Mouse (Mus musculus) heart, embryonic 14.5 days (tissue): Measurements from ENCODE around the gene P2ry2. TPM values are rescaled to one million over a fixed set of nuclear protein-coding genes. Genes with fewer than 3 reads are reported as not detected.

Experiments
- ATAC-seq: fragments of 200-750 bp; cut with Nextera tagmentation; 2 replicates; pipeline ENCODE4 v1.8.0; 2017; ENCODE audit warnings: low read depth, moderate TSS enrichment; ENCODE audit not compliant: insufficient number of reproducible peaks, insufficient read depth, low FRiP score
- H3K27ac ChIP-seq, 2 experiments: fragments of 200-500 bp in 1 of 2; fragments of 300-500 bp in 1 of 2; sonication (generic) in 1 of 2; replicated peaks in 1 of 2; 2 replicates each; pipeline ENCODE4 v1.5.1; 2012 to 2014; ENCODE audit warnings: low read depth in 2 of 2, low read length in 2 of 2, control low read depth in 1 of 2, mild to moderate bottlenecking in 1 of 2, mixed read lengths in 1 of 2; ENCODE audit not compliant: control insufficient read depth in 1 of 2, insufficient read depth in 1 of 2
- H3K27me3 ChIP-seq: fragments of 300-500 bp; sonication (generic); 2 replicates; pipeline ENCODE4 v1.6.1; 2014; ENCODE audit warnings: mild to moderate bottlenecking, low read length, control low read depth; ENCODE audit not compliant: control insufficient read depth, insufficient read depth
- H3K36me3 ChIP-seq: fragments of 300-500 bp; sonication (generic); 2 replicates; pipeline ENCODE4 v1.6.1; 2014; ENCODE audit warnings: mild to moderate bottlenecking, control low read depth, low read length, mixed read lengths; ENCODE audit not compliant: control insufficient read depth, insufficient read depth
- H3K4me1 ChIP-seq, 2 experiments: fragments of 200-500 bp in 1 of 2; fragments of 300-500 bp in 1 of 2; sonication (generic) in 1 of 2; 2 replicates each; pipeline ENCODE4 v1.6.1; 2012 to 2014; ENCODE audit warnings: low read length in 2 of 2, control low read depth in 1 of 2, mixed read lengths in 1 of 2; ENCODE audit not compliant: control insufficient read depth in 2 of 2, insufficient read depth in 2 of 2
- H3K4me2 ChIP-seq: fragments of 300-500 bp; sonication (generic); 2 replicates; pipeline ENCODE4 v1.6.1; 2014; ENCODE audit warnings: mild to moderate bottlenecking, low read length
- H3K4me3 ChIP-seq, 2 experiments: fragments of 200-500 bp in 1 of 2; fragments of 300-500 bp in 1 of 2; sonication (generic) in 1 of 2; 2 replicates each; pipeline ENCODE4 v1.5.1; 2012 to 2014; ENCODE audit warnings: low read length in 2 of 2, mild to moderate bottlenecking in 2 of 2, control low read depth in 1 of 2, low read depth in 1 of 2, moderate library complexity in 1 of 2; ENCODE audit not compliant: control insufficient read depth in 1 of 2, insufficient read depth in 1 of 2
- H3K9ac ChIP-seq: fragments of 300-500 bp; sonication (generic); 2 replicates; pipeline ENCODE4 v1.6.1; 2014; ENCODE audit warnings: mild to moderate bottlenecking, low read length
- H3K9me3 ChIP-seq: fragments of 300-500 bp; sonication (generic); 2 replicates; pipeline ENCODE4 v1.6.1; 2016; ENCODE audit warnings: low read length, control low read depth; ENCODE audit not compliant: control insufficient read depth
- WGBS: fragments of 180-500 bp; shearing (Covaris S2); extraction: QIAGEN DNeasy Blood & Tissue Kit; methylation state at CpG from one replicate; pipeline ENCODE4 v1.1.7; 2014; 5-methylcytosine and 5-hydroxymethylcytosine counted together
- polyA plus RNA-seq: library from polyadenylated mRNA; unstranded; fragments of >200 nt; fragmentation: Nextera tagmentation; extraction: Ambion mirVana; gene quantifications from 2 replicates; pipeline ENCODE4 v1.2.1, GENCODE M21; 2014

The P2ry2 gene
- polyA plus RNA-seq, 1 experiment from 2014 or later, result 1.8 TPM

- ATAC-seq, result peak; percentile 69
- H3K4me2 ChIP-seq, result 0 out of 2 replicates have a peak overlapping the region, but pooled peaks have one; percentile 29
Measured at GRCm38 (mm10) chr7:100988092-100988491, 24.6 kb downstream of the P2ry2 start.

GRCm38 (mm10) chr7:100984452-100985395 is 27.9 kb downstream of the P2ry2 start:
- no peaks in the 10 kb centered on the region for H3K36me3 ChIP-seq
- no peak overlapping the region for H3K4me3 ChIP-seq
- no peaks in the 10 kb centered on the region for H3K27me3 ChIP-seq
- peaks cover 11 to 12% of the 10 kb centered on the region in 2 experiments for H3K4me1 ChIP-seq
- ATAC-seq, result no peak; the same call in 1 of the 2 replicates
- no peaks in the 10 kb centered on the region for H3K9me3 ChIP-seq
- no peak overlapping the region for H3K9ac ChIP-seq
- H3K27ac ChIP-seq, result no peak overlapping the region
- peak overlapping the region; percentile 20; the same call in 1 of the 2 replicates for H3K4me2 ChIP-seq
- 42% methylated on average over 21 of the region's 21 CpGs for WGBS

More at GRCm38 (mm10) chr7:100988092-100988491, 24.6 kb downstream of the P2ry2 start:
- WGBS, result 6% methylated on average over 9 of the region's 9 CpGs
- Histone ChIP-seq H3K4me3 (no peak overlapping the region), H3K36me3 (no peaks in the 10 kb centered on the region), H3K4me1 (peaks cover 13 to 23% of the 10 kb centered on the region in 2 experiments), H3K27me3 (no peaks in the 10 kb centered on the region), H3K27ac (peak overlapping the region in 1 of 2 experiments; percentile 59; a peak in 2 of 4 replicates), H3K9me3 (no peaks in the 10 kb centered on the region), H3K9ac (peak overlapping the region; percentile 44; the same call in 1 of the 2 replicates)

GRCm38 (mm10) chr7:100979175-100979574 is 33.5 kb downstream of the P2ry2 start:
- WGBS, result 22% methylated on average over 2 of the region's 2 CpGs
- peak overlapping the region; percentile 47 to 70 for H3K27ac ChIP-seq
- no peaks in the 10 kb centered on the region for H3K9me3 ChIP-seq
- peaks cover 17 to 22% of the 10 kb centered on the region in 2 experiments for H3K4me1 ChIP-seq
- H3K9ac ChIP-seq, result no peak overlapping the region
- H3K36me3 ChIP-seq, result no peaks in the 10 kb centered on the region
- ATAC-seq, result peak; percentile 83
- H3K4me3 ChIP-seq, result no peak overlapping the region
- H3K4me2 ChIP-seq, result 0 out of 2 replicates have a peak overlapping the region, but pooled peaks have one; percentile 21
- H3K27me3 ChIP-seq, result peaks cover 6% of the 10 kb centered on the region; the same call in 1 of the 2 replicates

GRCm38 (mm10) chr7:100978171-100978570 is 34.5 kb downstream of the P2ry2 start:
- H3K9ac ChIP-seq, result no peak overlapping the region
- H3K27me3 ChIP-seq, result peaks cover 15% of the 10 kb centered on the region
- no peaks in the 10 kb centered on the region for H3K36me3 ChIP-seq
- WGBS, result 80% methylated on average over 5 of the region's 5 CpGs
- H3K4me3 ChIP-seq, result no peak overlapping the region
- no peak overlapping the region; a peak in 1 of 4 replicates for H3K27ac ChIP-seq
- no peak for ATAC-seq
- peaks cover 24 to 29% of the 10 kb centered on the region in 2 experiments for H3K4me1 ChIP-seq
- no peak overlapping the region for H3K4me2 ChIP-seq
- H3K9me3 ChIP-seq, result no peaks in the 10 kb centered on the region

GRCm38 (mm10) chr7:100974135-100974903 is 38.3 kb downstream of the P2ry2 start, which contains the start of gene P2ry6:
Gene P2ry6, minus strand, starts transcription at chr7:100974649.
- Histone ChIP-seq H3K27ac (no peak within 1 kb of the TSS), H3K27me3 (peaks cover 20% of the 10 kb centered on the region), H3K36me3 (no peaks in the 10 kb centered on the region), H3K4me1 (peaks cover 24 to 25% of the 10 kb centered on the region in 2 experiments), H3K4me3 (peak within 1 kb of the TSS; percentile 37 to 44), H3K4me2 (peak within 1 kb of the TSS; percentile 70), H3K9me3 (no peaks in the 10 kb centered on the region), H3K9ac (peak within 1 kb of the TSS; percentile 59)
- ATAC-seq, result 0 out of 2 replicates have a peak, but pooled peaks have one; percentile 22
- WGBS, result 2% methylated on average over 35 of the region's 36 CpGs

- Histone ChIP-seq H3K9me3 (no peaks in the 10 kb centered on the region), H3K9ac (no peak overlapping the region), H3K27ac (no peak overlapping the region), H3K27me3 (peaks cover 20% of the 10 kb centered on the region), H3K4me3 (no peak overlapping the region), H3K4me2 (no peak overlapping the region), H3K4me1 (peaks cover 16 to 23% of the 10 kb centered on the region in 2 experiments), H3K36me3 (no peaks in the 10 kb centered on the region)
- ATAC-seq, result no peak
- 28% methylated on average over 3 of the region's 3 CpGs for WGBS
Measured at GRCm38 (mm10) chr7:100972875-100973274, 39.8 kb downstream of the P2ry2 start.
